Mouse (Mus musculus): ENCODE measurements at regions not wholly inside any gene's neighbourhood (a gene's known extent, or its start where the extent isn't known, plus 50 kb on each side); places are given as distances from the start of the nearest gene placed in this dataset.

DNA sequence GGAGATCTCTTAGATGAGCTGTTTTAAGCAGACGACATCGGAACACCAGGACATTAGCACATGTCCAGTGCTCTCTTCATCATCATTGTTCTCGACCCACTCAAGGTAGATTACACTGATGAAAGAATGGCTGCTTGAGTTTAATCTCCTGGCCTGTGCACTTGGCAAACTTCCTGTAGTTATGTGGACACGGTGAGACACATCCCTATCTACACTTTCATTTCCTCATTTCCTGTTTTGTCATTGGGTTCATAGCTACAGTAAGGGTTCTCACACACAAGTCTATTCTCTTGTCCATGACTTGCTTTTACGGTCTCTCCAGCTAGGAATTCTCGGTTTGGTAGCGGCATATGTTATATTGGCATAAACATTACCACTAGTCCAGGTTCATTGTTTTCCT lies 190.5 kb downstream of the Pdgfra start:
- WGBS (ENCODE audit: insufficient replicate concordance), result 65% methylated on average over 7 of the region's 7 CpGs

DNA sequence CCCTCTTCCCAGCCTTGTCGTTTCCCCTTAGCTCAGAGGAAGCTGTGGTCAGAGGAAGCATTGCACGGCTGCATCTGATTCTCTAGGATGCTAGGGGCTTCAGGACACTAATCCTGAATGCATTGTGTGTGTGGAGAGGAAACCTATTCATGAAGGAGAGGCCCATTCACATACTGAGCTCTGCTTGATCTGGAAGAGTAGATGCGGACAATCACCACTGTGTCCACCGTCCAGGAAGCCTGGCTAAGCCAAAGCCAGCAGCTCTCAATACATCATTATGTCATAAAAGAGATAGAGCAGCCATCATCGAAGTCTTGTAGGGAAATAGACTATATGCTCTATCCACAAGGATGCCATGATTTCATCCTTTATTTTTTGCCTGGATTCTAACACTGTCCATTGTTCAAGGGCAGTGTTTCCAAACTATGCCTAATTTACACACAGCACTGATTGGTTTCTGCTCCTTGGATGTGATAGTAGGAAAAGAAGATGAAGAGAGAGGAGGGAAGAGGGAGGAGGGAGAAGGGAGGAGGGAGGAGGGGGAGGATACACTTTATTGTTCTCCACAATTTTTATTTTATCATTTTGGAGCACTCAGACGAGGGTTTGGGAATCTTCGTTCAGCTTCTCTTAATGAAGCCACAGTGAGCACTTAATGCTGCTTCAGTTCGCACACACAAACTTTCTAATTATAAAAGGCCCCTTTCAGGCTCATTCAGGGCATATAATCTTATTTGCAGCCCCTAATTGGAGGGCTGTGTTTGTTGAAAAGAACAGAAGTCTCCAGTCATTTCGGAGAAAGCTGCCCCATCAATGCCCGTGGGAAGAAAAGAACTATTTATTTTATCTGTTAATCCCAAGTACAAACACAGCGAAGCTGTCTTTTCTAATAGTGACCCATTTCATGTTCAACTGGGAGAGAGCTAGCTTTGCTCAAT lies 195.0 kb downstream of the Pdgfra start:
- ATAC-seq (ENCODE audit: low read depth) (no peak), DNase-seq (no peak)
- Histone ChIP-seq H3K27ac (no peak overlapping the region), H3K4me1 (replicated peaks) (no peaks in the 10 kb centered on the region), H3K9me3 (replicated peaks) (no peaks in the 10 kb centered on the region), H3K4me2 (no peak overlapping the region), H3K27me3 (no peaks in the 10 kb centered on the region), H3K4me3 (replicated peaks) (no peak overlapping the region), H3K9ac (no peak overlapping the region), H3K36me3 (no peaks in the 10 kb centered on the region)
- WGBS (ENCODE audit: insufficient replicate concordance), result 46% methylated on average over 11 of the region's 11 CpGs

More for the DNA sequence above, 190.5 kb downstream of the Pdgfra start:
- no peak overlapping the region for H3K9ac ChIP-seq
- no peak overlapping the region for H3K4me2 ChIP-seq
- no peaks in the 10 kb centered on the region for H3K36me3 ChIP-seq
- H3K9me3 ChIP-seq (replicated peaks), result no peaks in the 10 kb centered on the region
- no peak overlapping the region for H3K4me3 ChIP-seq (replicated peaks)
- H3K4me1 ChIP-seq (replicated peaks), result no peaks in the 10 kb centered on the region
- no peaks in the 10 kb centered on the region for H3K27me3 ChIP-seq
- DNase-seq (no peak), ATAC-seq (ENCODE audit: low read depth) (no peak)
- H3K27ac ChIP-seq, result no peak overlapping the region

DNA sequence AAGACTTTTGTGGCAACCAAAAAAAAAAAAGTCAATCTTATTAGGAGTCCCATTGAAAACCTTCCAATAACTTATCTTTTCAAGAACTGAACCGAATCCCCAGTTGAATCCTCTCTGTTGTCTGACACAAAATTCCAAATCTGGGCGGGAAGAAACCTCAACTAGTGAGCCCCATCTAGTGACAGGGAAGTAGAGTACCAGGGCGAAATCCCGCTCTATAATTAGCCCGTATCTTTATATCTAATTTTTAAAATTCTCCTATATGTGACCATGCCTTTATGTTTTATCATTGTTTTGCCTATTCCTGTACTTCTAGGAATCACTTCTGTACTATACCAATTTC lies 195.7 kb downstream of the Pdgfra start:
- DNase-seq (no peak), ATAC-seq (ENCODE audit: low read depth) (no peak)
- 66% methylated on average over 5 of the region's 5 CpGs for WGBS (ENCODE audit: insufficient replicate concordance)
- Histone ChIP-seq H3K4me1 (replicated peaks) (no peaks in the 10 kb centered on the region), H3K36me3 (no peaks in the 10 kb centered on the region), H3K9me3 (replicated peaks) (no peaks in the 10 kb centered on the region), H3K27ac (no peak overlapping the region), H3K9ac (no peak overlapping the region), H3K4me3 (replicated peaks) (no peak overlapping the region), H3K4me2 (no peak overlapping the region), H3K27me3 (no peaks in the 10 kb centered on the region)

DNA sequence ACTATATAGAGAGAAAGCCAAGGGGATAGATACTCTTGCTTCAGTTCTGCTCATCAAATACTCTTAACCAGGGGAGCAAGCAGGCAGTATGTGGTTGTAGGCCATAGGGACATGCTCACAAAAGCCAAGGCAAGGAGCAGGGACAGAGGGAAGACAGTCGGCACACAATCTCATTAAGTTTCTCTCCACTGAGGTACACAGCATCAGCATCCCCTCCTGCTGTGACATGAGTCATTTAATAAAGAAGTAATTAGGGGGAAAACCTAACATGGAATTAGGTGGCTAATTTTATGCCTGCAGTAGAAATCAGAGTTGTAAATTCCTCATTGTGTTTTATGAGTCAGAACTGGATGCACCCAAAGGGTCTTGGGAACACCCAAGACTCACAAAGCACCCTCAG lies 203.2 kb downstream of the Pdgfra start:
- Histone ChIP-seq H3K36me3 (no peaks in the 10 kb centered on the region), H3K27ac (no peak overlapping the region), H3K27me3 (no peaks in the 10 kb centered on the region), H3K9me3 (replicated peaks) (no peaks in the 10 kb centered on the region), H3K4me2 (no peak overlapping the region), H3K4me3 (replicated peaks) (no peak overlapping the region), H3K9ac (no peak overlapping the region), H3K4me1 (replicated peaks) (peaks cover 13% of the 10 kb centered on the region)
- DNase-seq, result no peak
- no peak for ATAC-seq (ENCODE audit: low read depth)
- WGBS (ENCODE audit: insufficient replicate concordance), result 75% methylated on average over 1 of the region's 1 CpGs

DNA sequence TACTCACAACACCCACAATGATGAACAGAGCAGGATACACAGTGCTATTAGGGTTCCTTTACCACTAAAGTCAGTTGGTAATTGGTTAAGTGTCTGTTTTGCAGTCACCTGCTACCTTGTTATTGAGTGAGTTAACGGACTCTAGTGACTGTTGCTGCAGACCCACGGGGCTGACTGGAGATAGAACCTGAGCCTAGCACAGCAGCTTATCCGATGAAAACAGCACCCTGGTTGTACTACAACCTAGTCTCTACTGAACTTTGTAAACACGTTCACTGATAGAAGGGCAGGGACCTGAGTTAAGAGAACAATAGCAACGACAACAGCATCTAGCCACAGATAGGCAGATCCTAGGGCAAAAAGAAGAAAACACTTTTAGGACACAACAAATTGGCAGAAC lies 206.8 kb downstream of the Pdgfra start:
- Histone ChIP-seq H3K9ac (no peak overlapping the region), H3K4me3 (replicated peaks) (no peak overlapping the region), H3K36me3 (no peaks in the 10 kb centered on the region), H3K27ac (0 out of 2 replicates have a peak overlapping the region, but pooled peaks have one; percentile 23), H3K4me2 (no peak overlapping the region), H3K27me3 (no peaks in the 10 kb centered on the region), H3K9me3 (replicated peaks) (no peaks in the 10 kb centered on the region), H3K4me1 (replicated peaks) (peaks cover 22% of the 10 kb centered on the region)
- DNase-seq, result peak; percentile 20
- 23% methylated on average over 5 of the region's 5 CpGs for WGBS (ENCODE audit: insufficient replicate concordance)
- peak; percentile 86 for ATAC-seq (ENCODE audit: low read depth)

DNA sequence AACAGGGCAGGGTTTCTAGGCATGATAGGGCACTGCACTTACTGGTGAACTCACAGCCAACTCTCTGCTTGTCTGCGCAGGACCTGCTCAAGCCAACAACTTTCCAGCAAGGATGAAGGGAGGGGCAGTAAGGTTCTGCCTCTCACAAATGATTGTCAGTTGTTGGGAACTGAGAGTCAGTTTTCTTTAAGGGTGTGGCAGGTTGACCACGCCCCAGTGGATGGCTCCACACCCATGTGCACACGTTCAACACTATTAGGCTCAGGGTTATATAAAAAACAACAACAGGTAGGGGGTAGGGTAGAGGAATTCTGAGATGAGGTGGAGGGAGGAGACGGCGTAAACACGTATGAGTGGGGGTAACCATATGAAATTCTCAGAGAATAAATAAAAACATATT lies 210.9 kb upstream of the Kit start:
- 53% methylated on average over 6 of the region's 6 CpGs for WGBS (ENCODE audit: insufficient replicate concordance)
- H3K4me2 ChIP-seq, result no peak overlapping the region
- ATAC-seq (ENCODE audit: low read depth), result peak; percentile 71
- H3K9ac ChIP-seq, result no peak overlapping the region
- H3K36me3 ChIP-seq, result no peaks in the 10 kb centered on the region
- H3K4me1 ChIP-seq (replicated peaks), result peaks cover 39% of the 10 kb centered on the region
- H3K9me3 ChIP-seq (replicated peaks), result no peaks in the 10 kb centered on the region
- no peak overlapping the region for H3K27ac ChIP-seq
- DNase-seq, result peak; percentile 24
- H3K27me3 ChIP-seq, result no peaks in the 10 kb centered on the region
- no peak overlapping the region for H3K4me3 ChIP-seq (replicated peaks)

DNA sequence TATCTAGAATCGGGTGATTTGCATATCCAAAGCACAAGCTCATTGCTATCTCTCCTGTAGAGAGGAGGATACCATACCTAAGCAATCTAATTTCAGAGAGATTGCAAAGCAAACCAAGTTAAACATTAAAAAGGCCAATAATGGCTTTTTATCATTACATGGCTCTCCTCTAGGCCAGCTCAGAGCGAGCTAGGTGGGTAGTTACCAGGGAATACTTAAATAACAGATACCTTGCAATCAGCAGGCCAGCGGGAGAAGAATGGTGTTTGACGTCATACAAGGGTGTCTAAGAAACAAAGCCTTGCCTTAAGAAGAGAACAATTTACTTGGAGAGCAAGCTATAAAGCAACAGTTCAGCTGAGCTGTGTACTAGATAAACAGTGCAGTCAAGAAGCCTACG lies 207.4 kb upstream of the Kit start:
- no peaks in the 10 kb centered on the region for H3K36me3 ChIP-seq
- no peak for ATAC-seq (ENCODE audit: low read depth)
- no peak overlapping the region for H3K4me3 ChIP-seq (replicated peaks)
- no peak for DNase-seq
- no peak overlapping the region for H3K9ac ChIP-seq
- 70% methylated on average over 5 of the region's 5 CpGs for WGBS (ENCODE audit: insufficient replicate concordance)
- peaks cover 40% of the 10 kb centered on the region for H3K4me1 ChIP-seq (replicated peaks)
- H3K27me3 ChIP-seq, result no peaks in the 10 kb centered on the region
- no peak overlapping the region for H3K4me2 ChIP-seq
- no peak overlapping the region for H3K27ac ChIP-seq
- no peaks in the 10 kb centered on the region for H3K9me3 ChIP-seq (replicated peaks)

DNA sequence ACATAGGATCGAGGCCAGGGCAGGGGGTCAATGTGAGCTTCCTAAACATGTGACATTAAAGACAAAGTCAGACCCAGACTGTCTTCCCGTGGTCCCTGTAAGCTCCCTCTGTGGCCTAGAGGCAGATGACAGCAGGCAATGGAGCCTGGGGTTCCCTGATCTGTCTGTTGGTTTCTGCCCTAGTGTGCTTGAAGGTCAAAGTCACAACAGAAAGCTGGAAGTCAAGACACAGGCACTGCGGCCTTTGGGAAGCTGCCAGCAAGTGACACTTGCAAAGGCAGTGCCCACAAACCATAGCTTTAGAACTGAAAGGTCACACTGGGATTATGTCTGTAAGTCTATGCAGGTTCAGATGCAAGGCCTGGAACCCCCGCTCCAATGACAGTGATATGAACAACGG lies 206.0 kb upstream of the Kit start:
- Histone ChIP-seq H3K27ac (no peak overlapping the region), H3K9ac (no peak overlapping the region), H3K4me2 (no peak overlapping the region), H3K9me3 (replicated peaks) (no peaks in the 10 kb centered on the region), H3K4me3 (replicated peaks) (no peak overlapping the region), H3K4me1 (replicated peaks) (peaks cover 32% of the 10 kb centered on the region), H3K27me3 (no peaks in the 10 kb centered on the region), H3K36me3 (no peaks in the 10 kb centered on the region)
- WGBS (ENCODE audit: insufficient replicate concordance), result 75% methylated on average over 5 of the region's 5 CpGs
- DNase-seq (no peak), ATAC-seq (ENCODE audit: low read depth) (no peak)

DNA sequence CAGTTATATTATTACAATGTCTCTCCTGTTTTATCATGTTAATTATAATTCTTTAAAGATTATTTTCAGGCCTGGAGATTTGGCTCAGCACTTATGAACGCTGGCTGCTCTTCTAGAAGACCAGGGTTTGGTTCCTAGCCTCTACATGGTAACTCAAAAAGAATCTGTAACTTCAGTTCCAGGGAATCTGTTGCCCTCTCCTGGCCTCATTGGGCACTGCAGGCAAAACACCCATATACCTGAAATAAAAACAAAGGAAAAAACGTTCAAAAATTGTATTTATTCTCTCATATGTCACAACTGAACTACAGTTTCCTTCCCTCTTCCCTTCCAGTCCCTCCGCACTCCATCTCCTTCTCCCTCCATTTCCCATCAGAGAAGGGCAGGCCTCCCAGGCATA lies 201.9 kb upstream of the Kit start:
- no peak for DNase-seq
- ATAC-seq (ENCODE audit: low read depth), result no peak
- peaks cover 39% of the 10 kb centered on the region for H3K4me1 ChIP-seq (replicated peaks)
- H3K4me3 ChIP-seq (replicated peaks), result no peak overlapping the region
- no peaks in the 10 kb centered on the region for H3K27me3 ChIP-seq
- WGBS (ENCODE audit: insufficient replicate concordance), result 44% methylated on average over 3 of the region's 3 CpGs
- no peak overlapping the region for H3K4me2 ChIP-seq
- H3K27ac ChIP-seq, result no peak overlapping the region
- no peak overlapping the region for H3K9ac ChIP-seq
- H3K9me3 ChIP-seq (replicated peaks), result no peaks in the 10 kb centered on the region
- no peaks in the 10 kb centered on the region for H3K36me3 ChIP-seq

DNA sequence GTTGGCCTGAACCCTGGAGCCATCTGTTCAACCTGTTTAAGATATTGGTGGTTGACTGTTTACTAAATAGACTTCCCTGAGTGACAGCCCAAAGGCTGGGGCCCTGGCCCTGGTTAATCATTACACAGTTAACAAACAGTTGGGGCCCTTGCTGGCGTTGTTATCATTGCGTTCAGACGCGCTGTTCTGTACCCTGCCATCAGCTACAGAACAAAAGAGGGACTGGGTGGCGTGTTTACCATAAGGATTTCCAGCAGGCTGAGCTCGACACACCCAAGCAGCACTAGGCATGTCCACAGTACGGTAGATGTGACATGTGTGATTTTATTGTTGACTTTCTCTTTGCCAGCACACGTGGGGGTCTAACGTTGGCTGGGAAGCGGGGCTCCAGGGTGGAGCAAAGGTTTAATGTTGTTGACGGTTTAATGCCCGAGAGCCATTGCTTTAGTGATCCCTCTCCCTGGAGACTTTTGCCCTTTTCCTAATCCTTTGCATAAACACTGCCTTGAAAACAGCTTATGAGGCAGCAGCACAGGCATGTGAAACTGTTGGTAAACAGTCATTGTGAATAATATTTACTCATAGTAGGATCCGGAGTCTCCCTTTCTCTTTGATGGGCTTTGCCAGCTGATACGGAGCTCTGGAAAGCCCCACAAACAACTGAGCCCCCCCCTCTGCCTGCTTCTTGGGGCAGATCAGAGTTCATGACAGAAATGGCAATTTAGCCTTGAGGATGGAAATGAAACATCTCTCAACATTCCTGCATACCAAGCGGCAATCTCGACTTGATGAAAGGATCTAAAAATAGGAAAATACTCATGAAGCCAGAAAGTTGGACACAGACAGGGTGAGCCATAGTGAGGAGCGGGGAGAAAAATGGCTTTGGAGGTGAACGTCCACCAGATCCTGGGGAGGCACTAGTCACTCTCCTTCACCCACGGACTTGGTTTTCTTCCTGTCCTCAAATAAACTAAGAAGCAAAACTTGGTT lies 197.1 kb upstream of the Kit start:
- peak overlapping the region; percentile 30; the same call in 1 of the 2 replicates for H3K9ac ChIP-seq
- peak overlapping the region; percentile 58 for H3K4me2 ChIP-seq
- H3K27me3 ChIP-seq, result no peaks in the 10 kb centered on the region
- WGBS (ENCODE audit: insufficient replicate concordance), result 31% methylated on average over 19 of the region's 19 CpGs
- peak overlapping the region; percentile 33 for H3K4me3 ChIP-seq (replicated peaks)
- H3K36me3 ChIP-seq, result no peaks in the 10 kb centered on the region
- H3K4me1 ChIP-seq (replicated peaks), result peaks cover 47% of the 10 kb centered on the region
- H3K27ac ChIP-seq, result peak overlapping the region; percentile 79
- no peaks in the 10 kb centered on the region for H3K9me3 ChIP-seq (replicated peaks)
- DNase-seq (peak; percentile 62), ATAC-seq (ENCODE audit: low read depth) (peak; percentile 92)

DNA sequence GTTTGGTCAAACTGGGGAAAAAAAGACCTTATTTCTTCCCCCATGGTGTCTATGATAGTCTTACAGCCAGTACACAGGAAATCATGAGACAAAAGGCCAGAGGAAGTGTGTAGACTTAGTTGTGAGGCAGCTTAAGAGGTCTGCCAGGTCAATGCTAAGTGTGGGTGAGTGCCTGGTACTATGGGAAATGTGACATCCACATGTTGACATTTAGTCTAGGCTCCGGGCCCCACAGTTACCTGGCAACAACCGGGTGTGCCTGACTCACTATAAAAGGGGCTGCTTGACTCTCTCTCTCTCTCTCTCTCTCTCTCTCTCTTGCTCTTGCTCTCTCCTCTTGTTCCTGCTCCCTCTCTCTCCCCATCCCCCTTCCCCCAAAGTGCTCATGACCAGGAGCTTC lies 196.1 kb upstream of the Kit start:
- no peaks in the 10 kb centered on the region for H3K36me3 ChIP-seq
- ATAC-seq (ENCODE audit: low read depth), result no peak
- no peak overlapping the region for H3K9ac ChIP-seq
- peak overlapping the region; percentile 79 for H3K27ac ChIP-seq
- H3K9me3 ChIP-seq (replicated peaks), result no peaks in the 10 kb centered on the region
- no peaks in the 10 kb centered on the region for H3K27me3 ChIP-seq
- peaks cover 47% of the 10 kb centered on the region for H3K4me1 ChIP-seq (replicated peaks)
- H3K4me3 ChIP-seq (replicated peaks), result no peak overlapping the region
- DNase-seq, result no peak
- no peak overlapping the region for H3K4me2 ChIP-seq
- 24% methylated on average over 2 of the region's 2 CpGs for WGBS (ENCODE audit: insufficient replicate concordance)
